Mouse (Mus musculus): ENCODE data around the gene Lgi1. TPM values are rescaled to one million over a fixed set of nuclear protein-coding genes. Genes with fewer than 3 reads are reported as not detected.

The Lgi1 gene
- polyA plus RNA-seq, 1 experiment, result not detected

GRCm38 (mm10) chr19:38323726-38324125, 59.4 kb downstream of the Lgi1 start:
- H3K9me3 ChIP-seq, result peaks cover 10% of the 10 kb centered on the region
- no peak overlapping the region for H3K4me3 ChIP-seq (replicated peaks)
- no peaks in the 10 kb centered on the region for H3K36me3 ChIP-seq (replicated peaks; ENCODE audit: low read length)
- TF ChIP-seq FLI1 (IDR thresholded peaks at IDR 0.05; ENCODE audit: low read length), result no peak
- no peak for TF ChIP-seq GATA1 (IDR thresholded peaks at IDR 0.05; ENCODE audit: borderline replicate concordance, low read length)
- no peaks in the 10 kb centered on the region for H3K4me1 ChIP-seq
- H3K27me3 ChIP-seq (replicated peaks), result no peaks in the 10 kb centered on the region

- no peaks in the 10 kb centered on the region for H3K27me3 ChIP-seq (replicated peaks)
- TF ChIP-seq GATA1 (IDR thresholded peaks at IDR 0.05; ENCODE audit: borderline replicate concordance, low read length) (no peak), FLI1 (IDR thresholded peaks at IDR 0.05; ENCODE audit: low read length) (no peak)
- H3K9me3 ChIP-seq, result peaks cover 10% of the 10 kb centered on the region
- H3K36me3 ChIP-seq (replicated peaks; ENCODE audit: low read length), result no peaks in the 10 kb centered on the region
- no peak overlapping the region for H3K4me3 ChIP-seq (replicated peaks)
- H3K4me1 ChIP-seq, result no peaks in the 10 kb centered on the region
Measured at GRCm38 (mm10) chr19:38324147-38325028, 60.1 kb downstream of the Lgi1 start.

GRCm38 (mm10) chr19:38325029-38325398, 60.7 kb downstream of the Lgi1 start:
- no peak for TF ChIP-seq GATA1 (IDR thresholded peaks at IDR 0.05; ENCODE audit: borderline replicate concordance, low read length)
- Histone ChIP-seq H3K4me1 (no peaks in the 10 kb centered on the region), H3K4me3 (replicated peaks) (no peak overlapping the region), H3K9me3 (peaks cover 10% of the 10 kb centered on the region), H3K27me3 (replicated peaks) (no peaks in the 10 kb centered on the region), H3K36me3 (replicated peaks; ENCODE audit: low read length) (no peaks in the 10 kb centered on the region)

- peaks cover 10% of the 10 kb centered on the region for H3K9me3 ChIP-seq
- H3K27me3 ChIP-seq (replicated peaks), result no peaks in the 10 kb centered on the region
- no peaks in the 10 kb centered on the region for H3K36me3 ChIP-seq (replicated peaks; ENCODE audit: low read length)
Measured at GRCm38 (mm10) chr19:38325854-38326253, 61.5 kb downstream of the Lgi1 start.

GRCm38 (mm10) chr19:38327002-38327401, 62.7 kb downstream of the Lgi1 start:
- Histone ChIP-seq H3K27me3 (replicated peaks) (no peaks in the 10 kb centered on the region), H3K4me1 (no peaks in the 10 kb centered on the region), H3K4me3 (replicated peaks) (no peak overlapping the region), H3K9me3 (peaks cover 10% of the 10 kb centered on the region), H3K36me3 (replicated peaks; ENCODE audit: low read length) (no peaks in the 10 kb centered on the region)
- TF ChIP-seq FLI1 (IDR thresholded peaks at IDR 0.05; ENCODE audit: low read length), result no peak
- TF ChIP-seq GATA1 (IDR thresholded peaks at IDR 0.05; ENCODE audit: borderline replicate concordance, low read length), result no peak

More at GRCm38 (mm10) chr19:38325854-38326253, 61.5 kb downstream of the Lgi1 start:
- TF ChIP-seq FLI1 (IDR thresholded peaks at IDR 0.05; ENCODE audit: low read length), result no peak
- TF ChIP-seq GATA1 (IDR thresholded peaks at IDR 0.05; ENCODE audit: borderline replicate concordance, low read length), result no peak
- Histone ChIP-seq H3K4me3 (replicated peaks) (no peak overlapping the region), H3K4me1 (no peaks in the 10 kb centered on the region)

- Histone ChIP-seq H3K36me3 (replicated peaks; ENCODE audit: low read length) (no peaks in the 10 kb centered on the region), H3K9me3 (peaks cover 10% of the 10 kb centered on the region), H3K27me3 (replicated peaks) (no peaks in the 10 kb centered on the region), H3K4me3 (replicated peaks) (no peak overlapping the region), H3K4me1 (no peaks in the 10 kb centered on the region)
- no peak for TF ChIP-seq GATA1 (IDR thresholded peaks at IDR 0.05; ENCODE audit: borderline replicate concordance, low read length)
- no peak for TF ChIP-seq FLI1 (IDR thresholded peaks at IDR 0.05; ENCODE audit: low read length)
Measured at GRCm38 (mm10) chr19:38328010-38328409, 63.7 kb downstream of the Lgi1 start.

GRCm38 (mm10) chr19:38329257-38329656, 64.9 kb downstream of the Lgi1 start:
- TF ChIP-seq FLI1 (IDR thresholded peaks at IDR 0.05; ENCODE audit: low read length), result no peak
- Histone ChIP-seq H3K27me3 (replicated peaks) (no peaks in the 10 kb centered on the region), H3K4me3 (replicated peaks) (no peak overlapping the region), H3K4me1 (no peaks in the 10 kb centered on the region), H3K9me3 (peaks cover 10% of the 10 kb centered on the region), H3K36me3 (replicated peaks; ENCODE audit: low read length) (no peaks in the 10 kb centered on the region)

- no peak overlapping the region for H3K4me3 ChIP-seq (replicated peaks)
- TF ChIP-seq FLI1 (IDR thresholded peaks at IDR 0.05; ENCODE audit: low read length) (no peak), GATA1 (IDR thresholded peaks at IDR 0.05; ENCODE audit: borderline replicate concordance, low read length) (no peak)
- H3K4me1 ChIP-seq, result no peaks in the 10 kb centered on the region
- H3K36me3 ChIP-seq (replicated peaks; ENCODE audit: low read length), result no peaks in the 10 kb centered on the region
- peaks cover 7% of the 10 kb centered on the region for H3K9me3 ChIP-seq
- no peaks in the 10 kb centered on the region for H3K27me3 ChIP-seq (replicated peaks)
Measured at GRCm38 (mm10) chr19:38331072-38331471, 66.7 kb downstream of the Lgi1 start.

GRCm38 (mm10) chr19:38332245-38332644, 67.9 kb downstream of the Lgi1 start:
- H3K4me3 ChIP-seq (replicated peaks), result no peak overlapping the region
- no peaks in the 10 kb centered on the region for H3K36me3 ChIP-seq (replicated peaks; ENCODE audit: low read length)
- H3K9me3 ChIP-seq, result no peaks in the 10 kb centered on the region
- no peaks in the 10 kb centered on the region for H3K4me1 ChIP-seq
- TF ChIP-seq GATA1 (IDR thresholded peaks at IDR 0.05; ENCODE audit: borderline replicate concordance, low read length) (no peak), FLI1 (IDR thresholded peaks at IDR 0.05; ENCODE audit: low read length) (no peak)
- no peaks in the 10 kb centered on the region for H3K27me3 ChIP-seq (replicated peaks)

GRCm38 (mm10) chr19:38332820-38333219, 68.5 kb downstream of the Lgi1 start:
- Histone ChIP-seq H3K9me3 (no peaks in the 10 kb centered on the region), H3K4me1 (no peaks in the 10 kb centered on the region), H3K4me3 (replicated peaks) (no peak overlapping the region), H3K36me3 (replicated peaks; ENCODE audit: low read length) (no peaks in the 10 kb centered on the region), H3K27me3 (replicated peaks) (no peaks in the 10 kb centered on the region)
- TF ChIP-seq GATA1 (IDR thresholded peaks at IDR 0.05; ENCODE audit: borderline replicate concordance, low read length) (no peak), FLI1 (IDR thresholded peaks at IDR 0.05; ENCODE audit: low read length) (no peak)

All from megakaryocyte, embryonic 14.5 days (primary cell).